Mouse (Mus musculus): Measurements from ENCODE around the gene Slc38a7.
"Not testable (repeated sequence)": the region's sequence is repeated elsewhere in the genome, so short reads cannot be mapped to it uniquely, and the experiment has no call there.

The Slc38a7 gene

GRCm38 (mm10) chr8:95806461-95807191, 46.7 kb downstream of the Slc38a7 start:
- DNase-seq: peak; percentile 14

GRCm38 (mm10) chr8:95805482-95805881, 47.9 kb downstream of the Slc38a7 start:
- no peak for DNase-seq

GRCm38 (mm10) chr8:95802231-95802630, 51.1 kb downstream of the Slc38a7 start:
- no peak for DNase-seq

- DNase-seq: no peak
These were observed 51.8 kb downstream of the Slc38a7 start for GRCm38 (mm10) chr8:95801476-95802064.

- no peak for DNase-seq
These were observed 53.0 kb downstream of the Slc38a7 start for GRCm38 (mm10) chr8:95800353-95800752.

GRCm38 (mm10) chr8:95799891-95800290, 53.4 kb downstream of the Slc38a7 start:
- DNase-seq: no peak

GRCm38 (mm10) chr8:95799117-95799516, 54.2 kb downstream of the Slc38a7 start:
- no peak for DNase-seq

GRCm38 (mm10) chr8:95795333-95796061, 57.8 kb downstream of the Slc38a7 start:
- not testable (repeated sequence) for DNase-seq
